Mouse (Mus musculus): ENCODE data around the gene Cd27. TPM values are rescaled to one million over a fixed set of nuclear protein-coding genes. Genes with fewer than 3 reads are reported as not detected.

The Cd27 gene
- polyA plus RNA-seq, 1 experiment from 2014 or later = 0.24 TPM

DNA sequence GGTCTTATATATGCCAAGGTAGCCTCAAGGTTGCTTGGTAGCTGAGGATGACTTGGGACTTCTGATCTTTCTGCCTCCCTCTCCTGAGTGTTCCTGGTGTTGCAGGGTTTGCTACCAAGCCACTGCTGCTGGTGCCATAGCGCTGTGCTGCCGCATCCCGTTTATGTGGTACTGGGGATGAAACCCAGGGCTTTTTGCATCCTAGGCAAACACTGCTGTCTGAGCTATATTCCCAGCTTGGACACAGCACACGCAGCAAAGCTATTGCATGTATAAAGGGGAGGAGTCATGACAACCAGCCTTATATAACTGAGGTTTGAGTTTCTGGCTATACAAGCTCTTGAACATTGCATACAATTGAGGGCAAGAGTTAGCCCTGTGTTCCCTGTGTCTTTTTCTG lies 611 bp upstream of the Cd27 start:
- no peak overlapping the region for H3K27ac ChIP-seq (ENCODE audit: low read depth, low read length)
- 93% methylated on average over 4 of the region's 4 CpGs for WGBS
- ATAC-seq (no peak), DNase-seq (ENCODE audit: low spot score) (no peak)
- H3K4me3 ChIP-seq (ENCODE audit: low read depth, low read length) = no peak overlapping the region
- H3K9me3 ChIP-seq (replicated peaks; ENCODE audit: control insufficient read depth, low read length) = no peaks in the 10 kb centered on the region
- no peaks in the 10 kb centered on the region for H3K36me3 ChIP-seq (ENCODE audit: control insufficient read depth, insufficient read depth, low read length)
- no peak overlapping the region for H3K4me2 ChIP-seq (ENCODE audit: low read length)
- H3K4me1 ChIP-seq (ENCODE audit: control insufficient read depth, insufficient read depth, low read length) = no peaks in the 10 kb centered on the region
- H3K27me3 ChIP-seq (replicated peaks; ENCODE audit: control insufficient read depth, insufficient read depth, low read length) = no peaks in the 10 kb centered on the region
- no peak overlapping the region for H3K9ac ChIP-seq (ENCODE audit: low read length)

DNA sequence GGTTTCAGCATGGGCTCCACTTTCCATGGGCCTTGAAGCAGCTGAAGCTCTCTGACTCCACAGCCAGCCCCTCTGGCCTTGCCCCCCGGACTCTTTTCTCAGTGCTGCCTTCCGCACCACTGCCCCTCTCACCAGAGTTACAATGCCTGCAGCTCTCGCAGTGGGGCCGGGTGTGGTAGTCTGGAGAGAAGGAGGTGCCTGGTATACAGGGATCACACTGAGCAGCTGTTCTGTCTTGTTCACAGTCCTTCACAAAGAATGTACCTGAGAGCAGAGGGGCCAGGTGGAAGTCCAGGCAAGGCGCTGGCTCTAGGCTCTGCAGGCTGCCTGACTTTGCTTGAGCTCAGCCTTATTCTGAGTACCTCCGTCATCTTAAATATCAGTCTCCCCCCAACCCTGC lies 469 bp downstream of the Cd27 start:
- Histone ChIP-seq H3K27ac (ENCODE audit: low read depth, low read length) (no peak overlapping the region), H3K4me3 (ENCODE audit: low read depth, low read length) (no peak overlapping the region), H3K4me2 (ENCODE audit: low read length) (no peak overlapping the region), H3K9me3 (replicated peaks; ENCODE audit: control insufficient read depth, low read length) (no peaks in the 10 kb centered on the region), H3K4me1 (ENCODE audit: control insufficient read depth, insufficient read depth, low read length) (no peaks in the 10 kb centered on the region), H3K36me3 (ENCODE audit: control insufficient read depth, insufficient read depth, low read length) (no peaks in the 10 kb centered on the region), H3K27me3 (replicated peaks; ENCODE audit: control insufficient read depth, insufficient read depth, low read length) (no peaks in the 10 kb centered on the region), H3K9ac (ENCODE audit: low read length) (no peak overlapping the region)
- ATAC-seq (no peak), DNase-seq (ENCODE audit: low spot score) (no peak)
- 47% methylated on average over 6 of the region's 6 CpGs for WGBS

GRCm38 (mm10) chr6:125234520-125234828 lies 2.3 kb downstream of the Cd27 start:
- WGBS = 73% methylated on average over 5 of the region's 5 CpGs
- H3K4me2 ChIP-seq (ENCODE audit: low read length) = no peak overlapping the region
- no peak overlapping the region for H3K9ac ChIP-seq (ENCODE audit: low read length)
- no peak for ATAC-seq
- H3K27me3 ChIP-seq (replicated peaks; ENCODE audit: control insufficient read depth, insufficient read depth, low read length) = no peaks in the 10 kb centered on the region
- H3K27ac ChIP-seq (ENCODE audit: low read depth, low read length) = no peak overlapping the region
- H3K4me3 ChIP-seq (ENCODE audit: low read depth, low read length) = no peak overlapping the region
- no peaks in the 10 kb centered on the region for H3K36me3 ChIP-seq (ENCODE audit: control insufficient read depth, insufficient read depth, low read length)
- no peak for DNase-seq (ENCODE audit: low spot score)
- H3K4me1 ChIP-seq (ENCODE audit: control insufficient read depth, insufficient read depth, low read length) = no peaks in the 10 kb centered on the region
- no peaks in the 10 kb centered on the region for H3K9me3 ChIP-seq (replicated peaks; ENCODE audit: control insufficient read depth, low read length)

DNA sequence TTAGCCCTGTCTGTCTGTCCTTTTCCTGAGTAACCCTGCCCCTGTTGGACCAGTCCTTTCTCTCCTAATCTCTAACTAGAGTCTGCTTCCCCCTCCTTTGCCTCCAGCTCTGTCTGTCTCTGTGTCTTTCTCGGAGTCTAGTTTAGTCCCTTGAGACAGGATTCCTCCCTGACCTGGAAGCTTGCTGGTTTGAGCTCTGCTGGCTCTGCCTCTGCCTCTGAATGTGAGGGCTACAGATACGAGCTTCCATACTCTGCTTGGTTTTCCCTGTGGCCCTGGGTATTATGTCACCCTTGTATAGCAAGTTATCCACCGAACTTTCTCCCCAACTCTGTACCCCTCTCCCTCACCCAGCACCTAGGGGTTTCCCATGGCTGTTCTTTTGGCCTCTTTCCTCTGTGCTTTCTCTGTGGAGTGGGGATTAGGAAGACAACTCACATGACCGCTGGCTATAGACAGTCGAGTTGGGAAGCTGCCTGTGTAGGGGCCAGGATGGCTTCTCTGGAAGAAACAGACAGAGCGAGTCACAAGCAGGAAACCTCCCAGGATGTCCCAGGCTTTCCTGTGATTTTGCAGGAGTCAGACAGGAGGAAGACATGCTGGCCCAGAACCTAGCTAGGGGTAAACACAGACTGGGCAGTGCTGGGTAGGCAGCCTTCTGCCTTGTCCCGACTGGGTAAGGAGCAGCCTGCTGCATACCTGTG lies 2.8 kb downstream of the Cd27 start:
- no peak overlapping the region for H3K4me2 ChIP-seq (ENCODE audit: low read length)
- H3K9me3 ChIP-seq (replicated peaks; ENCODE audit: control insufficient read depth, low read length) = no peaks in the 10 kb centered on the region
- H3K36me3 ChIP-seq (ENCODE audit: control insufficient read depth, insufficient read depth, low read length) = no peaks in the 10 kb centered on the region
- H3K27ac ChIP-seq (ENCODE audit: low read depth, low read length) = no peak overlapping the region
- 64% methylated on average over 7 of the region's 7 CpGs for WGBS
- no peak for ATAC-seq
- H3K4me3 ChIP-seq (ENCODE audit: low read depth, low read length) = no peak overlapping the region
- H3K27me3 ChIP-seq (replicated peaks; ENCODE audit: control insufficient read depth, insufficient read depth, low read length) = no peaks in the 10 kb centered on the region
- no peak overlapping the region for H3K9ac ChIP-seq (ENCODE audit: low read length)
- DNase-seq (ENCODE audit: low spot score) = no peak
- H3K4me1 ChIP-seq (ENCODE audit: control insufficient read depth, insufficient read depth, low read length) = no peaks in the 10 kb centered on the region

- WGBS = 87% methylated on average over 6 of the region's 6 CpGs
- DNase-seq (ENCODE audit: low spot score) (no peak), ATAC-seq (no peak)
- Histone ChIP-seq H3K27me3 (replicated peaks; ENCODE audit: control insufficient read depth, insufficient read depth, low read length) (no peaks in the 10 kb centered on the region), H3K4me2 (ENCODE audit: low read length) (no peak overlapping the region), H3K27ac (ENCODE audit: low read depth, low read length) (no peak overlapping the region), H3K4me3 (ENCODE audit: low read depth, low read length) (no peak overlapping the region), H3K9me3 (replicated peaks; ENCODE audit: control insufficient read depth, low read length) (no peaks in the 10 kb centered on the region), H3K4me1 (ENCODE audit: control insufficient read depth, insufficient read depth, low read length) (no peaks in the 10 kb centered on the region), H3K36me3 (ENCODE audit: control insufficient read depth, insufficient read depth, low read length) (no peaks in the 10 kb centered on the region), H3K9ac (ENCODE audit: low read length) (no peak overlapping the region; the same call in 1 of the 2 replicates)
Measured at GRCm38 (mm10) chr6:125232516-125232915, 4.3 kb downstream of the Cd27 start.

- Histone ChIP-seq H3K36me3 (ENCODE audit: control insufficient read depth, insufficient read depth, low read length) (no peaks in the 10 kb centered on the region), H3K4me2 (ENCODE audit: low read length) (peak overlapping the region; percentile 72), H3K27ac (ENCODE audit: low read depth, low read length) (no peak overlapping the region), H3K4me3 (ENCODE audit: low read depth, low read length) (no peak overlapping the region), H3K9me3 (replicated peaks; ENCODE audit: control insufficient read depth, low read length) (no peaks in the 10 kb centered on the region), H3K4me1 (ENCODE audit: control insufficient read depth, insufficient read depth, low read length) (no peaks in the 10 kb centered on the region), H3K27me3 (replicated peaks; ENCODE audit: control insufficient read depth, insufficient read depth, low read length) (no peaks in the 10 kb centered on the region), H3K9ac (ENCODE audit: low read length) (peak overlapping the region; percentile 66)
- ATAC-seq (no peak), DNase-seq (ENCODE audit: low spot score) (no peak)
- WGBS = 59% methylated on average over 4 of the region's 4 CpGs
Measured at GRCm38 (mm10) chr6:125232045-125232437, 4.8 kb downstream of the Cd27 start.

DNA sequence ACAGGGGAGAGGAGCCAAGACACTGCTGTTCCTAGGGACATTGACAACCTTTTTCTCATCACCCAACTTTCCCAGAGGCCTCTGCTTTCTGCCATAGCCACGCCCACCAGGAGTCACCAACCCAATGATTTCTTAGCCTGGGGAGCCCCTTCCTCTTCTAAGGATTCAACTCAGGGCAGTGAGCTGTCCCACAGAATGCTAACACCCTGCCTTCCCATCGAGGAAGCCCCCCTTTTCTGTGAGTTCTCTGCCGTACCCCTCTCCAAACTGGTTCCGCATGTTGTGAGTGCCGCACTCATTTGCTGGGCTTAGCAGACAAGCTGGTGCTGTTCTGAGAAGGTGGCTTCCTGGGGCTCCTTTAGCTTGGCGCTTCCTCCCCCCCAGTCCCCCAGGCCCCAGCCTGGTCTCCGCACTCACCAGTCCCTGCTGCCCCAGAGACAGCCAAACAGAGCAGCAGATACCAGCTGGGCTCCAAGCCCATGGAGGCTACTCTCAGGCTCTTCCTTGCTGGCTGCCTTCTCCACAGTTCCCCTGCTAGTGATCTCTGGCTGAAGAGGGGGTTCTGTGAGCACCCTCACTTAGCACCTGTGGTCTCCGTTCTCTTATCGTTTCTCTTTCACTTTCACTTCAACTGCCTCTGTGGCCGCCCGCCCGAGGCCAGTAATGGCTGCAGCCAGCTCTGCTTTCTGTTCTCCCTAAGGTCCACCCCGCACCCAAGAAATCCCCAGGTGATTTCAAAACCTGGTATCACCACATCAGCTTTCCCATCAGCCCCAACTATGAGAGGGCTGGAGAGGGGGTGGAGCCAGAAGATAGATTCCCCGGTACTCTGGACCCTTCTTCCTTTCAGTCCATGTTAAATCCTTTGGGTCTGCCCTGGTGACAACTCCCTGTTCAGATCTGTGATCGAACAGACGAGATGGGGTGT lies 5.4 kb downstream of the Cd27 start, which contains the start of gene Tapbpl:
Gene Tapbpl (minus strand): TSS at position 744 of the 928 bp plus-strand sequence.
- 10% methylated on average over 16 of the region's 16 CpGs for WGBS
- Histone ChIP-seq H3K4me2 (ENCODE audit: low read length) (peak within 1 kb of the TSS; percentile 72), H3K27me3 (replicated peaks; ENCODE audit: control insufficient read depth, insufficient read depth, low read length) (no peaks in the 10 kb centered on the region), H3K27ac (ENCODE audit: low read depth, low read length) (no peak within 1 kb of the TSS; the same call in 1 of the 2 replicates), H3K9ac (ENCODE audit: low read length) (peak within 1 kb of the TSS; percentile 66), H3K4me1 (ENCODE audit: control insufficient read depth, insufficient read depth, low read length) (no peaks in the 10 kb centered on the region), H3K4me3 (ENCODE audit: low read depth, low read length) (peak within 1 kb of the TSS; percentile 34), H3K9me3 (replicated peaks; ENCODE audit: control insufficient read depth, low read length) (no peaks in the 10 kb centered on the region), H3K36me3 (ENCODE audit: control insufficient read depth, insufficient read depth, low read length) (no peaks in the 10 kb centered on the region)
- ATAC-seq = peak; percentile 83
- DNase-seq (ENCODE audit: low spot score) = peak; percentile 77

- no peaks in the 10 kb centered on the region for H3K9me3 ChIP-seq (replicated peaks; ENCODE audit: control insufficient read depth, low read length)
- H3K4me3 ChIP-seq (ENCODE audit: low read depth, low read length) = no peak overlapping the region
- H3K27ac ChIP-seq (ENCODE audit: low read depth, low read length) = no peak overlapping the region
- H3K27me3 ChIP-seq (replicated peaks; ENCODE audit: control insufficient read depth, insufficient read depth, low read length) = no peaks in the 10 kb centered on the region
- no peaks in the 10 kb centered on the region for H3K36me3 ChIP-seq (ENCODE audit: control insufficient read depth, insufficient read depth, low read length)
- H3K9ac ChIP-seq (ENCODE audit: low read length) = peak overlapping the region; percentile 9; the same call in 1 of the 2 replicates
- peak overlapping the region; percentile 72 for H3K4me2 ChIP-seq (ENCODE audit: low read length)
- no peaks in the 10 kb centered on the region for H3K4me1 ChIP-seq (ENCODE audit: control insufficient read depth, insufficient read depth, low read length)
- DNase-seq (ENCODE audit: low spot score) (no peak), ATAC-seq (no peak)
- WGBS = 75% methylated on average over 9 of the region's 9 CpGs
Measured at GRCm38 (mm10) chr6:125230571-125230970, 6.2 kb downstream of the Cd27 start.

Measured in forebrain, embryonic 14.5 days (tissue).